Mouse (Mus musculus) macrophage (primary cell): Measurements from ENCODE around the gene Sorl1. TPM values are rescaled to one million over a fixed set of nuclear protein-coding genes. Genes with fewer than 3 reads are reported as not detected.

Source experiments
- H3K27ac ChIP-seq: fragments of 350-480 bp; formaldehyde crosslinking; 2 replicates; pipeline ENCODE4 v1.9.0; 2021
- H3K36me3 ChIP-seq: fragments of 350-480 bp; formaldehyde crosslinking; 2 replicates; pipeline ENCODE4 v1.9.0; 2021; ENCODE audit errors: inconsistent target
- H3K4me3 ChIP-seq: fragments of 350-480 bp; formaldehyde crosslinking; 2 replicates; pipeline ENCODE4 v1.9.0; 2021; ENCODE audit errors: inconsistent target
- H3K79me2 ChIP-seq: fragments of 350-480 bp; formaldehyde crosslinking; 2 replicates; pipeline ENCODE4 v1.9.0; 2021; ENCODE audit errors: inconsistent target
- WGBS: methylation state at CpG from one replicate; pipeline ENCODE4 v1.1.7; 2026; ENCODE audit warnings: inconsistent platforms; ENCODE audit not compliant: missing documents; 5-methylcytosine and 5-hydroxymethylcytosine counted together
- polyA plus RNA-seq: library from polyadenylated mRNA; stranded (reverse); fragments of 250-400 nt; gene quantifications from 3 replicates; pipeline ENCODE4 v1.2.4, GENCODE M21; 2018; ENCODE audit warnings: inconsistent platforms

The Sorl1 gene
- polyA plus RNA-seq, 1 experiment from 2014 or later: 23.6 TPM

DNA sequence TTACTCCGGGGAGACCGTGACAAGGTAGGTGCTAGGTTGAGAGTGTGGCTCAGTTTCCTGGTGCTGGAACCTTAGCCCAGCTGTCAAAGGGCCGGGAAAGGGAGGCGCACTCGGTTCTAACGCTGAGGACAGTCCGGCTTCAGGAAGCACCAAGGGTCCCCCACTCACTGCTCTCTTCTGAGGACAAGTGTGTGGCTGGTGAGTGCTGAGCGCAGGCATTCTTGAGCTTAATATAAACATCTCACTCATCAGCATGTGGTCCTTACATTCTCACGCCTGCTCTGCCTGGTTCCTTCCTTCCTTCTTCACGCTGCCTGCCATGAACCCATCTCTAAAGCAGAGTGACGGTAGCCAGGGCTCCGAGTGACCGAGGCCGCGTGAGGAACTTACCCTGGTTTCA, 148.1 kb downstream of the Sorl1 start:
- WGBS: 95% methylated on average over 15 of the region's 15 CpGs
- Histone ChIP-seq H3K27ac (no peak overlapping the region), H3K36me3 (peaks cover 49% of the 10 kb centered on the region), H3K79me2 (no peaks in the 10 kb centered on the region), H3K4me3 (no peak overlapping the region)

DNA sequence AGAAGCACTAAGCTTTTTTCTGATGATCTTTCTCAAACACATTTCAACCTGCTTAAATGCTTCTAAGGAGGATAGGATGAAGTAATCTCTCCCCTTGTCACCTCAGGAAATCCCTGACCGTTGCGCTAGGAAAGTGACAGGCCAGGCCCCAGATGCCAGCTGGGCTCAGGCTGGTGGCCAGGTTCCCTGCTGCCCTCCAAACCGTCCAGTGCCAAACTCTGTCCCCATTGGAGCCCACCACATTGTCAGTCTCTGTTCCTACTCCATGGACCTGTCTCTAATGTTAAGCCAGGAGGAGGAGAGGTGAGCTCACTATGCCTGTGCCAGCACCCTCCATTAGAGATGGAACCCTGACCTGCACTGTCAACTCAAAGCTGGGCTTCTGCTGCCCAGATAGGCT, 149.4 kb downstream of the Sorl1 start:
- WGBS: 95% methylated on average over 3 of the region's 3 CpGs
- Histone ChIP-seq H3K4me3 (no peak overlapping the region), H3K79me2 (no peaks in the 10 kb centered on the region), H3K27ac (no peak overlapping the region), H3K36me3 (peaks cover 37% of the 10 kb centered on the region)

DNA sequence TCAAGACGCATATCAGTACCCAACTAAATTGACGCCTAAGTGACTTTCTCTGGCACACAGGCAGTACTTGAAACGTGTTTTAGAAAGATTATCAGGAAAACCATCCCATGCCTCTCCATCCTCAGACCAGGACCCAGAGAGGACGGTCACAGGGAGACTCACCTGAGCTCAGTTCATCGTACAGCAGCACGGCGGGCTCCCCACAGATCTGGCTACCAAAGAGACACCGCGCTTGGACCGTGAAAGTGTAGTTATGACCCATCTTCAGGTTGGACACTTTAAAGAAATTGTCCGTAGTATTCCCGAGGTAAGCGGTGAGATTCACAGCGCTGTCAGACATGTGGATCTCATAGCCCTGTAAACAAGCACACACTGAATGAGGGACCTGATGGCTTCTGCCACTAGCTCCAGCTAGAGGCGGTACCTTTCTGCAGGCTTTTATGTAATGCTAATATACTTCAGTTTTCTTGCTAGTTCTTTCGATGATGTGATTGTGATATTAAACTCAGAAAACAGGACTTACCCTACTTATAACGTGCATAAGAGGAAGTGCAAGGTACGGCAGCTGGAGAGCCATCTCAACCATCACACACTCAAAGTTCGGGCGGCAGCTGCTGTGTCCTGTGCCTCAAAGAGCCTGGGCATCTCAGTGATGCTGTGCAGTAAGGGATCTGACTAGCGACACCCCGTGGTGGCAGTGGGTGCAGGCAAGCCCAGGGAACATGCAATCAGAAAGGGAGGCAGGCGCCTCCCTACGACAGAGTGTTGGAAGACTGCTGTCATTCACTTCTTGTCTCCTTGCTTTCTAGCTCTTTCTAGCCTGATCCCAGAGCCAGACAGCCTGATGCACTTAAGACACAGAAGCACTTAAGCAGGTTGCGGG, 150.1 kb downstream of the Sorl1 start:
- H3K36me3 ChIP-seq: peaks cover 40% of the 10 kb centered on the region
- no peak overlapping the region for H3K4me3 ChIP-seq
- H3K79me2 ChIP-seq: no peaks in the 10 kb centered on the region
- H3K27ac ChIP-seq: no peak overlapping the region
- WGBS: 90% methylated on average over 25 of the region's 25 CpGs

DNA sequence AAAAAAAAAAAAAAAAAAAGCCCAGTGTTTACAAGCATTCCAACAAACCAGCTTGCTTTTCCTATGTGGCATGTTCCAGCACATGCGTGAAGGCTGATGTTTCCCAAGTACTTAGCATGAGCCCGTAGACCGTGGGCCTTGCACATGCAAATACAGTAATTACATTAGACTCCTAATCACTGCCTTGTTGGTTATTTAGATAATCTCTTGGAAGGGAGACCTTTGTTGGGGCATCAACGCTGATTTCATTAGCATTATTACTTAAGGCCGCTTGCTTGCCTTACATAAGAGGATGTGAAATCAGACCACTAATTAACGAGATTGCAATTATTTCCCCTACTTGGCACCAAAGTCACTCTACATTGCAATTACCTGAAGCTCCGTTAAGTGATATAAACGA, 154.1 kb downstream of the Sorl1 start:
- Histone ChIP-seq H3K36me3 (peaks cover 9% of the 10 kb centered on the region), H3K27ac (no peak overlapping the region), H3K4me3 (no peak overlapping the region), H3K79me2 (no peaks in the 10 kb centered on the region)
- WGBS: 92% methylated on average over 8 of the region's 8 CpGs

DNA sequence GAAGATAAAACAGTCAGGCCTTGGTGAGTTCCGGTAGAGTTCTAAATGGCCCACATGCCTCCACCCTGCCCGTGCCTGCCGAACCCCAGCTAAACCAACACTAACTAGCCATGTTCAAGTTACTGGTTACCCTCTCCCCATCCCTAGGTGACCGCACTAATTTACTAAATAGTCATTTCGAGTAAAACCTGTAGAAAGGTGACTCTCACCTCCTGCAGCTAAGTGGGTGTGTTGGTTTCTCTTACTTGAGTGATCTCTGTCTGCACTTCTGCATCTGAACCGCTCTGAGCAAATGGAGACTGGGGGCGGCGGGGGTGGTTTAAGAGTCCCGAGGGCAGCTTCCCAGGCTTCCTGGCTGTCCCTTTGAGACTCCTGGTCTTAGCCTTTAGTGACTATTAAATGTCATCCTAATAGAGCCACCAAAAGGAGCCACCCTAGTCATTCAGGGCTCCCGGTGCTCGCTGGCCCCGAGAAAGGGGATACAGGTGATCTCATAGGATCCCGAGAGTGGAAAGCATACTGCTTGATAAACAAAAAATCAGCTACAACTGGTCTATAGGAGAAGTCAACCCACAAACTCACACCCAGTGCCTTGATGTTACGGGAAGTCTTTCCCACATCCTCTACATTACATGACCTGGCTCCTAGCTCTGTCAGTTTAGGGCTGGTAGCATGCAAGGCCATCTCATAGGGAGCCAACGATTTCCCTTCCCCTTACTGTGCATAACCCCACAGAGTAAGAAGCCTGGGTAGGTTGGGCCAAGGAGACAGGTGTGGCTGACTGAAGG, 155.2 kb downstream of the Sorl1 start:
- WGBS: 98% methylated on average over 13 of the region's 15 CpGs
- Histone ChIP-seq H3K79me2 (no peaks in the 10 kb centered on the region), H3K4me3 (no peak overlapping the region), H3K27ac (no peak overlapping the region), H3K36me3 (peaks cover 9% of the 10 kb centered on the region)

DNA sequence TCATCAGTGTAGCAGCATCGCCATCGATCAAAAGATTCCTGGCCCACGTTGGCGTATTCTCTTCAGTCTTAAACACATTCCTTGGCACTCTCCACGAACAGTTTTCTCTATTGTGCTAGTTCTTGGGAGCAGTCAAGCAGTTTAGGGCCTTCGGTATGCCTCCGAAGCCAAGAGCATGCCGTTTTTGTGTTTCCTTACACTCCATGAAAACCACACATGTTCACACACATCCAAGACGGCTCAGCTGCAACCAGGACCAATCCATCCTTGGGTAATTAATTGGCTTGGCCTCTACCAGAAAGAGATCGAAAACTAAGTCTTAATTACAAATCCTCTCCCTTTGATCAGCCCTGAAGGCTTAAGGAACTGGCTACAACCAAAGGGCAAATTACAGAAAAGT, 162.8 kb downstream of the Sorl1 start:
- Histone ChIP-seq H3K4me3 (no peak overlapping the region), H3K36me3 (no peaks in the 10 kb centered on the region), H3K79me2 (no peaks in the 10 kb centered on the region), H3K27ac (no peak overlapping the region)
- 93% methylated on average over 10 of the region's 10 CpGs for WGBS

DNA sequence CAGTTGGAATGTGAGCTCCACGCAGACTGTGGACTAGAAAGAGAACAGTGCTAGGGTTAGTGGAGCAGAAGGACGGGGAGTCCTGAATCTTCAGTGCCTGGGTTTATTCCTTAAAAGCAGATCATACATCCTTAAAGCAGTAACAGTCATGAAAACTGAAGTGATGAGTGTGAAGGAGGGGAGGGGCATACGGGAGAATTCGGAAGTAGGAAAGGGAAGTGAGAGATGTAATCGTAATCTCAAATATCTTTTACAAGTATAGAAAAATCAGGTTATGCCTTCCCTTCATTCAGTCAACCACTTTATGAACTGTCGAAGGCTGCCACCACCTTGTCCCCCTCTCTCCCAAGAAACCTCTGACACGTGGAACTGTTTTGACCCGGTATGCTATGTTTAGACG, 165.8 kb downstream of the Sorl1 start:
- Histone ChIP-seq H3K27ac (no peak overlapping the region), H3K36me3 (no peaks in the 10 kb centered on the region), H3K4me3 (no peak overlapping the region), H3K79me2 (no peaks in the 10 kb centered on the region)
- 64% methylated on average over 9 of the region's 9 CpGs for WGBS

DNA sequence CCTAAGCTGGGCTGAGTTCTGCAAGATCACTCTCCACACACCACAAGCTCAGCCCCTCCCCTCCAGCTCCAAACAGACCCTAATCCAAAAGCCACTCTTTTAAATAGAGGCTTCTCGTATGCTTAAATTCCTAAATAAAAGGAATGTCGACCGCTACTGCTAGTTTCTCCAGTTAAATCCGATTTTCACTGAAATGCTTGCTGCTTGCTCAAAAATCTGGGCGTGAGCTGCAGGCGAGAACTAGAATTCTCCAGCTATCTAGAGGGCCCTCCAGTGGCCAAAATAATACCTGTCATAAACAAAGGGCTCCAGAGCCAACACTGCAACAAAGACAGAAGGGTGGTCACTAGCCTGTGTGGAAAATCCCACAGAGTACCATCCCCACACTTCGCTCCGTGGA, 170.6 kb downstream of the Sorl1 start:
- Histone ChIP-seq H3K27ac (no peak overlapping the region), H3K4me3 (no peak overlapping the region), H3K79me2 (no peaks in the 10 kb centered on the region), H3K36me3 (no peaks in the 10 kb centered on the region)
- WGBS: 15% methylated on average over 8 of the region's 8 CpGs

DNA sequence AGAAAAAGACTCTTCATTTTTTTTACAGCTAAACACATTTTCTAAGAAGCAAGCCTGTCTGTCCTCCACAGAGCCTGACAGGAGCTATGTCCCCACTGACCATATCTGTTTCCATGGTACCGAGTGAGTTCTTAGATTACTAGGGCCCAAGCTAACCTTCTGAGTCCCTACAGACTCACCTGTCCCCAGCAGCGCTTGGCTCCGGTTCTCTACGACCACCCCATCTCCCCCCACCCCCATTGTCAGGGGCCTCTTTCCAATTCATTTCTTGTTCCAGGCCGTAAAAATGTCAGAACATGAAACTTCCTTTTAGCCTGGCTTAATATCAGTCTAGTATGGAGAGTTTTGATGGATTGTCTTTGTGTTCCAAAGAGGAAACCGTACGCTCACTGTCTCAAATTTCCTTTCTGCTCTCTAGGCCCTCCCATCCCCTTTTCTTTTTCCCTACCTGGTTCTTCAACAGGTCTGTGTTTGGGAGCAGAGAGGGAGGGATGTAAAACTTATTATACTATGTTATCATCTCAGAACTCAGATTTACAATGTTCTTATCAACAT, 171.4 kb downstream of the Sorl1 start:
- Histone ChIP-seq H3K4me3 (no peak overlapping the region), H3K27ac (no peak overlapping the region), H3K36me3 (no peaks in the 10 kb centered on the region), H3K79me2 (no peaks in the 10 kb centered on the region)
- 89% methylated on average over 7 of the region's 7 CpGs for WGBS

DNA sequence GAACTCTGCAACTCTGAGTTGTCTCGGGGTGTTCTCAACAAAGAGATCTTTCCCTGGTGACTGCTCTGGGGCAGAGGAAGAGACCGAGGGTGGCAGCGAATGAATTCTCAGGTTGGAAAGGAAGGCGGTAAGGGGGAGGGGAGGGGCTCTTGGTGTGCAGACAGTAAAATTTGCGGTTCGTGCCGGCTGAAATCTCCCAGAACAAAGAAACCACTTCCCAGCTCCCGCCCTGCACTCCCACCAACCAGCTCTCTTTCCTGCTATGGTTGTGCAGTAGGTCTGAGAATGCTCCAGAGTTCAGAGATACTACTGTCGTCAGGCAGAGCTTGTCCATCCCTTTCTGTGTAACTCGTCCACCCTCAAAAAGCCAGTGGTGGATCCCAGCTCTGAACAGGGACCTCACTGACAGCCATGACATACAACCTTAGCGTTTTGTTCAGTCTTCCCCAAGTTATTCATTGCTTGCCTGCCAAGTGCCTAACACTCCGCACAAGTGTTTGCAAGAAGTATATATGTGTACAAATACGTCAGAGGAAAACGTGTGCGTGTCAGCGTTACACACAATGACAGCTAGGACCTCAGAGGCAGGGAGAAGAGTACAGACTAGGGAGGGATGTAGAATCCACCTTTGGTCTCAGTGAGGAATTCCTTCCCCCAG, 172.5 kb downstream of the Sorl1 start:
- WGBS: 15% methylated on average over 16 of the region's 16 CpGs
- Histone ChIP-seq H3K79me2 (no peaks in the 10 kb centered on the region), H3K36me3 (no peaks in the 10 kb centered on the region), H3K27ac (no peak overlapping the region), H3K4me3 (no peak overlapping the region)

DNA sequence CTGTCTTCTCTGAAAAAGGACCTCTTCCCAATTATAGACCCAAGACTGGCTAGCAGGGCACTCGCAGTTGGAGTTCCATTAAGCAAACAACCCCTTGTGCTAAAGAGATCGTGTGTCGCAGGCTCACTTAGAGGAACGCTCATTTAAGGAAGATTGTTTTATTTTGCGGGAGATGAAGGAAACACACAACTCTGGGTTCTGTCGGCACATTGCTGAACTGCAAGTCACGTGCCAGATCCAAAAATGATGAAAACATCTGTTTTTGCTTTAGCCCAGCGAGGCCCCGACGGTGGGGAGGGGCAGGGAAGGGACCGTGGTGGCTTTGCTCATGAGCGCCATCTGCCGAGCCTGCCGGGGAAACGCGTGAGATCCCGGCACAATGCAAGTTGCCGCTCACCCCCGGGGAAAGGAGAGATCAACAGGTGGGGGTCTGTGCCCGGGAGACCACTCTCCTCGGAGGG, 173.1 kb downstream of the Sorl1 start:
- H3K79me2 ChIP-seq: no peaks in the 10 kb centered on the region
- H3K4me3 ChIP-seq: peak overlapping the region; percentile 39
- no peaks in the 10 kb centered on the region for H3K36me3 ChIP-seq
- peak overlapping the region; percentile 58 for H3K27ac ChIP-seq
- under 1% methylated on average over 21 of the region's 21 CpGs for WGBS

DNA sequence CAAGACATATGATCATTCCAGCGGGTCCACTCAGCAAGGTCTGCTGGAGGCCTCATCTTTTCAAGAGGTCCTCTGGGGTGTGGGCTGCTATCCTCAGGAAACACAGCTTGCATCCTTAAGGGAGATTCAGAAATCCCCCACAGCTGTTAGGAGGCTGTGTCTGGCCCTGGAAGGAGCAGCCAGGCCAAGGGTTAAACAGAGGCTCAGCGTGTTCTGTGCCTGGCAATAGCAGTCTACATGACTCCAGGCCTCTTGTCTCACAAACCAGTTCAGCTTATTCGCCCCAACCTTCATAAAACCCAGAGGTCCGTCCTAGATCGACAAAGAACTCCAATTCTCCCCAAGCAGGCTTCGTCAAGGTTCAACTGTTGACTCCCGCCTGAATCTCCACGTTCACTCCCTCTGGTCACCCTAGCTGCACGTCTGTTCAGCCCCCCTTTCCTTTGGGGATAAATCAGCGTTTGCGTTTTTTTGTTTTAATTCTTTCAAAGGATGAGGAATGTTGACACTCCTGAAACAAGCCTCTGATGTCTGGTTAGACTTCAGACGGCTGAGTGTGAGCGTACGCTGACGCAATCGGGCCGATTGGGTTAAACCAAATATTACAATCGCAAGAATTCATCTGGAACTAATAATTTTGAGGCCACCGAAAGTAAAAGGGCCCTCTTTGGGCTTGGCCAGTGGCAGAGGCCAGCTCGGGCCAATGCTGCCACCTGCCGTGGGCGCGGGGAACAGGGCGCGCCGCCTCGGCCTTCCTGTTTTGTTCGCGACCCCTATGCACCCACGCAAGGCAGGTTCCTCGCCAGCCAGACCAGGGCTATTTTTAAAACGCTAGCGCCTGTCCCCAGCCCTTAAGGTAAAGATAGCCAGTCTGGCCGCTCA, 173.7 kb downstream of the Sorl1 start:
- 18% methylated on average over 34 of the region's 34 CpGs for WGBS
- no peaks in the 10 kb centered on the region for H3K36me3 ChIP-seq
- H3K27ac ChIP-seq: peak overlapping the region; percentile 58
- H3K79me2 ChIP-seq: no peaks in the 10 kb centered on the region
- peak overlapping the region; percentile 39 for H3K4me3 ChIP-seq

DNA sequence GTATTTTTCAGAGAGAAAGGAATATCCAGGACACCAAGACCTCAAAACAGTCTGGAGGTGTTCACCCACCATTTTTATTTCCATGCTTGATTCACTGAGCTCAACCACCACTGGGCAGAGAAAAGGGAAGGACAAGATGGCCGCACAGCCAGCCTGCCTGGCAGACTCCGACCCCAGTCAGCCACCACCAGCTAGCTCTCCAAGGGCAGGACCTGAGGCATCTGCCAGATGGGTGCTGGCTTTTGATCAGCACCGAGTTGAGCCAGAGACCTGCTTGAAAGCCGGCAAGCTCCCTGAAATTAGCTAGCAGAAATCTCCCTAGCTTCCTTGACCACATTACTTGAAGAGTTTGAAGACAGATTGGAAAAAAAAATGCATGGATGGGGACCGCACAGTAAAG, 174.6 kb downstream of the Sorl1 start:
- H3K36me3 ChIP-seq: no peaks in the 10 kb centered on the region
- H3K79me2 ChIP-seq: no peaks in the 10 kb centered on the region
- WGBS: 92% methylated on average over 5 of the region's 5 CpGs

DNA sequence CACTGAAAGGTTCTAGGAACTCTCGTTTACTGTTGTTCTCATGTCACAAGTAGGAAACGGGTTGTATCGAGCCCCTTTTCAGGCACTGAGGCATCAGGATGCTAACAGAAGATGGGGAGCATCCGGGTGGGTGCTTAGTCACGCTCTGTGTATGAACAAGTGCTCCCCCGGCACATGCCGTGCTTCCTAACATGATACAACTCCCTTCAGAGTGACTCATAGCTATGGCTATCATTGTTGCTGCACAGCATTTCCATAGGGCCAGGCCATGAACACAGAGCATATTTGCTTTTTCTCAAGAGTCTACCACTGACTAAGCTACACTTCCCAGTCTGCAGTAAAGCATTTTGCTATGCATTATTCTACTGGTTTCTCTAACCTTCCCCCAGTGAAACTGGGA, 179.1 kb downstream of the Sorl1 start:
- 95% methylated on average over 7 of the region's 7 CpGs for WGBS
- H3K27ac ChIP-seq: no peak overlapping the region
- no peaks in the 10 kb centered on the region for H3K36me3 ChIP-seq
- no peaks in the 10 kb centered on the region for H3K79me2 ChIP-seq
- no peak overlapping the region for H3K4me3 ChIP-seq

More for the DNA sequence above, 174.6 kb downstream of the Sorl1 start:
- Histone ChIP-seq H3K4me3 (no peak overlapping the region), H3K27ac (no peak overlapping the region)
